Mouse (Mus musculus): Measurements from ENCODE around the gene Dab2ip. TPM values are rescaled to one million over a fixed set of nuclear protein-coding genes. Genes with fewer than 3 reads are reported as not detected.
A peak's percentile ranks its signal among the peaks of the same experiment; 100 is the strongest.

The Dab2ip gene
- total and polyA plus RNA-seq, 3 experiments, result 34.5 to 47.9 (median 45.6) TPM

GRCm38 (mm10) chr2:35512226-35512625 lies 45.8 kb upstream of the Dab2ip start:
- no peak for DNase-seq
- no peaks in the 10 kb centered on the region for H3K27me3 ChIP-seq (ENCODE audit: control insufficient read depth, insufficient read depth, low read length)
- H3K79me2 ChIP-seq (replicated peaks; ENCODE audit: control insufficient read depth, insufficient read depth, low read length), result no peaks in the 10 kb centered on the region
- 97% methylated on average over 4 of the region's 4 CpGs for WGBS
- TF ChIP-seq POLR2A (IDR thresholded peaks at IDR 0.05; ENCODE audit: insufficient read depth, low read depth, low read length), result no peak
- peak; percentile 66 for TF ChIP-seq CTCF (IDR thresholded peaks at IDR 0.05)
- TF ChIP-seq EP300 (IDR thresholded peaks at IDR 0.05; ENCODE audit: insufficient read depth, low read depth, low read length), result no peak
- intact Hi-C loops (cut with DNase I), result loop anchor here (5.0 kb wide), 1 partner anchor 65 kb away; no protein-coding TSS in a partner anchor
- H3K36me3 ChIP-seq (ENCODE audit: control insufficient read depth, insufficient read depth, low read length), result no peaks in the 10 kb centered on the region
- no peak overlapping the region for H3K4me3 ChIP-seq
- peaks cover 28% of the 10 kb centered on the region for H3K4me1 ChIP-seq (ENCODE audit: control insufficient read depth, insufficient read depth, low read length)
- no peak overlapping the region for H3K27ac ChIP-seq
- H3K9ac ChIP-seq (ENCODE audit: low read depth, low read length), result no peak overlapping the region

GRCm38 (mm10) chr2:35514051-35514892 lies 43.8 kb upstream of the Dab2ip start:
- Histone ChIP-seq H3K4me1 (ENCODE audit: control insufficient read depth, insufficient read depth, low read length) (peaks cover 18% of the 10 kb centered on the region), H3K27me3 (ENCODE audit: control insufficient read depth, insufficient read depth, low read length) (no peaks in the 10 kb centered on the region), H3K4me3 (no peak overlapping the region), H3K9ac (ENCODE audit: low read depth, low read length) (no peak overlapping the region), H3K79me2 (replicated peaks; ENCODE audit: control insufficient read depth, insufficient read depth, low read length) (no peaks in the 10 kb centered on the region), H3K27ac (peak overlapping the region; percentile 67), H3K36me3 (ENCODE audit: control insufficient read depth, insufficient read depth, low read length) (no peaks in the 10 kb centered on the region)
- intact Hi-C loops (cut with DNase I), result loop anchor here (5.0 kb wide), 1 partner anchor 67 kb away; no protein-coding TSS in a partner anchor
- 13% methylated on average over 14 of the region's 14 CpGs for WGBS
- TF ChIP-seq CTCF (IDR thresholded peaks at IDR 0.05), result no peak
- peak; percentile 38; the same call in 1 of the 2 replicates for TF ChIP-seq EP300 (IDR thresholded peaks at IDR 0.05; ENCODE audit: insufficient read depth, low read depth, low read length)
- DNase-seq, result peak; percentile 82 to 83

- no peaks in the 10 kb centered on the region for H3K79me2 ChIP-seq (replicated peaks; ENCODE audit: control insufficient read depth, insufficient read depth, low read length)
- 83% methylated on average over 14 of the region's 14 CpGs for WGBS
- intact Hi-C loops (cut with DNase I), result no loop called here
- H3K27ac ChIP-seq, result no peak overlapping the region
- H3K9ac ChIP-seq (ENCODE audit: low read depth, low read length), result no peak overlapping the region
- DNase-seq, result no peak
- TF ChIP-seq EP300 (IDR thresholded peaks at IDR 0.05; ENCODE audit: insufficient read depth, low read depth, low read length) (no peak), CTCF (IDR thresholded peaks at IDR 0.05) (no peak), POLR2A (IDR thresholded peaks at IDR 0.05; ENCODE audit: insufficient read depth, low read depth, low read length) (no peak)
- no peaks in the 10 kb centered on the region for H3K4me1 ChIP-seq (ENCODE audit: control insufficient read depth, insufficient read depth, low read length)
- H3K4me3 ChIP-seq, result no peak overlapping the region
- H3K36me3 ChIP-seq (ENCODE audit: control insufficient read depth, insufficient read depth, low read length), result no peaks in the 10 kb centered on the region
- H3K27me3 ChIP-seq (ENCODE audit: control insufficient read depth, insufficient read depth, low read length), result no peaks in the 10 kb centered on the region
These were observed 31.3 kb upstream of the Dab2ip start for GRCm38 (mm10) chr2:35526612-35527242.

GRCm38 (mm10) chr2:35529086-35529485 lies 29.0 kb upstream of the Dab2ip start:
- Histone ChIP-seq H3K27ac (no peak overlapping the region), H3K4me1 (ENCODE audit: control insufficient read depth, insufficient read depth, low read length) (no peaks in the 10 kb centered on the region), H3K27me3 (ENCODE audit: control insufficient read depth, insufficient read depth, low read length) (no peaks in the 10 kb centered on the region), H3K4me3 (no peak overlapping the region), H3K36me3 (ENCODE audit: control insufficient read depth, insufficient read depth, low read length) (no peaks in the 10 kb centered on the region), H3K79me2 (replicated peaks; ENCODE audit: control insufficient read depth, insufficient read depth, low read length) (no peaks in the 10 kb centered on the region), H3K9ac (ENCODE audit: low read depth, low read length) (no peak overlapping the region)
- 70% methylated on average over 2 of the region's 2 CpGs for WGBS
- no peak for DNase-seq
- intact Hi-C loops (cut with DNase I), result no loop called here
- no peak for TF ChIP-seq CTCF (IDR thresholded peaks at IDR 0.05)
- no peak for TF ChIP-seq POLR2A (IDR thresholded peaks at IDR 0.05; ENCODE audit: insufficient read depth, low read depth, low read length)
- TF ChIP-seq EP300 (IDR thresholded peaks at IDR 0.05; ENCODE audit: insufficient read depth, low read depth, low read length), result no peak

- WGBS, result 50% methylated on average over 4 of the region's 4 CpGs
- Histone ChIP-seq H3K27ac (no peak overlapping the region), H3K4me3 (no peak overlapping the region), H3K36me3 (ENCODE audit: control insufficient read depth, insufficient read depth, low read length) (no peaks in the 10 kb centered on the region), H3K9ac (ENCODE audit: low read depth, low read length) (no peak overlapping the region), H3K4me1 (ENCODE audit: control insufficient read depth, insufficient read depth, low read length) (no peaks in the 10 kb centered on the region), H3K79me2 (replicated peaks; ENCODE audit: control insufficient read depth, insufficient read depth, low read length) (no peaks in the 10 kb centered on the region), H3K27me3 (ENCODE audit: control insufficient read depth, insufficient read depth, low read length) (no peaks in the 10 kb centered on the region)
- no peak for DNase-seq
- intact Hi-C loops (cut with DNase I), result no loop called here
- no peak for TF ChIP-seq POLR2A (IDR thresholded peaks at IDR 0.05; ENCODE audit: insufficient read depth, low read depth, low read length)
- no peak for TF ChIP-seq CTCF (IDR thresholded peaks at IDR 0.05)
- no peak for TF ChIP-seq EP300 (IDR thresholded peaks at IDR 0.05; ENCODE audit: insufficient read depth, low read depth, low read length)
These were observed 28.2 kb upstream of the Dab2ip start for GRCm38 (mm10) chr2:35529856-35530255.

GRCm38 (mm10) chr2:35530732-35531131 lies 27.3 kb upstream of the Dab2ip start:
- intact Hi-C loops (cut with DNase I), result no loop called here
- no peak overlapping the region for H3K27ac ChIP-seq

More at GRCm38 (mm10) chr2:35530732-35531131, 27.3 kb upstream of the Dab2ip start:
- Histone ChIP-seq H3K79me2 (replicated peaks; ENCODE audit: control insufficient read depth, insufficient read depth, low read length) (no peaks in the 10 kb centered on the region), H3K9ac (ENCODE audit: low read depth, low read length) (no peak overlapping the region), H3K4me1 (ENCODE audit: control insufficient read depth, insufficient read depth, low read length) (no peaks in the 10 kb centered on the region), H3K36me3 (ENCODE audit: control insufficient read depth, insufficient read depth, low read length) (no peaks in the 10 kb centered on the region), H3K27me3 (ENCODE audit: control insufficient read depth, insufficient read depth, low read length) (no peaks in the 10 kb centered on the region), H3K4me3 (no peak overlapping the region)
- DNase-seq, result no peak
- TF ChIP-seq CTCF (IDR thresholded peaks at IDR 0.05), result no peak
- WGBS, result 87% methylated on average over 10 of the region's 10 CpGs
